Mouse (Mus musculus): ENCODE measurements around the gene Rnf38. TPM values are rescaled to one million over a fixed set of nuclear protein-coding genes. Genes with fewer than 3 reads are reported as not detected.

The Rnf38 gene
- total and polyA plus RNA-seq, 3 experiments, result 6.8 to 22.8 TPM; not detected in 1

GRCm38 (mm10) chr4:44253191-44253590, 19.6 kb upstream of the Rnf38 start:
- Histone ChIP-seq H3K4me3 (ENCODE audit: control insufficient read depth in 1 of 2, insufficient read depth in 1 of 2, low read depth in 2 of 2, low read length in 2 of 2) (no peak overlapping the region), H3K79me2 (ENCODE audit: control insufficient read depth, insufficient read depth, low read length, poor library complexity) (no peaks in the 10 kb centered on the region), H3K27me3 (ENCODE audit: control insufficient read depth in 1 of 2, insufficient read depth in 2 of 2, low read length in 2 of 2) (peaks cover 4% of the 10 kb centered on the region in 2 experiments; a peak in 3 of 4 replicates), H3K4me1 (ENCODE audit: control insufficient read depth in 1 of 2, insufficient read depth in 2 of 2, low read length in 2 of 2) (peaks cover 0 to 4% of the 10 kb centered on the region in 2 experiments; a peak in 1 of 4 replicates), H3K9ac (ENCODE audit: control insufficient read depth, low read depth, low read length, poor library complexity, severe bottlenecking) (no peak overlapping the region), H3K27ac (ENCODE audit: control insufficient read depth, low read depth, low read length) (no peak overlapping the region), H3K36me3 (ENCODE audit: control insufficient read depth in 1 of 2, insufficient read depth in 2 of 2, low read length in 2 of 2) (no peaks in the 10 kb centered on the region), H3K9me3 (replicated peaks; ENCODE audit: insufficient read depth, low read length) (no peaks in the 10 kb centered on the region)
- TF ChIP-seq UBTF (IDR thresholded peaks at IDR 0.05; ENCODE audit: borderline replicate concordance, insufficient read depth, low read depth, low read length), result no peak
- no peak for TF ChIP-seq TAL1 (IDR thresholded peaks at IDR 0.05; ENCODE audit: low read length)
- no peak for TF ChIP-seq TBP (IDR thresholded peaks at IDR 0.05; ENCODE audit: low read depth, low read length)
- no peak for DNase-seq (ENCODE audit: low read depth, low spot score)

- Histone ChIP-seq H3K36me3 (ENCODE audit: control insufficient read depth in 1 of 2, insufficient read depth in 2 of 2, low read length in 2 of 2) (no peaks in the 10 kb centered on the region), H3K27ac (ENCODE audit: control insufficient read depth, low read depth, low read length) (no peak overlapping the region), H3K4me1 (ENCODE audit: control insufficient read depth in 1 of 2, insufficient read depth in 2 of 2, low read length in 2 of 2) (peaks cover 0 to 4% of the 10 kb centered on the region in 2 experiments; a peak in 1 of 4 replicates), H3K79me2 (ENCODE audit: control insufficient read depth, insufficient read depth, low read length, poor library complexity) (no peaks in the 10 kb centered on the region), H3K4me3 (ENCODE audit: control insufficient read depth in 1 of 2, insufficient read depth in 1 of 2, low read depth in 2 of 2, low read length in 2 of 2) (no peak overlapping the region), H3K27me3 (ENCODE audit: control insufficient read depth in 1 of 2, insufficient read depth in 2 of 2, low read length in 2 of 2) (peaks cover 4% of the 10 kb centered on the region in 2 experiments; a peak in 3 of 4 replicates), H3K9me3 (replicated peaks; ENCODE audit: insufficient read depth, low read length) (no peaks in the 10 kb centered on the region), H3K9ac (ENCODE audit: control insufficient read depth, low read depth, low read length, poor library complexity, severe bottlenecking) (no peak overlapping the region)
- DNase-seq (ENCODE audit: low read depth, low spot score), result no peak
- TF ChIP-seq NRF1 (IDR thresholded peaks at IDR 0.05; ENCODE audit: insufficient read depth, low read depth, low read length, poor library complexity, severe bottlenecking) (no peak), EP300 (IDR thresholded peaks at IDR 0.05; ENCODE audit: low read depth in 1 of 2, low read length in 2 of 2) (no peak), MAZ (IDR thresholded peaks at IDR 0.05; ENCODE audit: low read depth, low read length) (no peak), CTCF (IDR thresholded peaks at IDR 0.05 in 2 of 3, conservative IDR thresholded peaks at IDR 0.05 in 1 of 3; ENCODE audit: control insufficient read depth in 1 of 3, insufficient read depth in 1 of 3, low read depth in 2 of 3, low read length in 3 of 3, poor library complexity in 1 of 3, severe bottlenecking in 1 of 3) (no peak), KAT2A (conservative IDR thresholded peaks at IDR 0.05; ENCODE audit: low read depth, low read length) (no peak), MYC (IDR thresholded peaks at IDR 0.05; ENCODE audit: low read depth, low read length) (no peak), MAFK (IDR thresholded peaks at IDR 0.05; ENCODE audit: borderline replicate concordance, low read depth, low read length) (no peak), MEF2A (IDR thresholded peaks at IDR 0.05; ENCODE audit: extremely low read depth, insufficient replicate concordance, low read depth, low read length, poor library complexity, severe bottlenecking) (no peak), GATA1 (IDR thresholded peaks at IDR 0.05; ENCODE audit: low read depth, low read length) (no peak), ZMIZ1 (IDR thresholded peaks at IDR 0.05; ENCODE audit: low read depth, low read length) (no peak), ZC3H11A (IDR thresholded peaks at IDR 0.05; ENCODE audit: low read depth, low read length) (no peak), BHLHE40 (IDR thresholded peaks at IDR 0.05; ENCODE audit: borderline replicate concordance, low read depth, low read length) (no peak), TCF12 (IDR thresholded peaks at IDR 0.05; ENCODE audit: low read depth, low read length) (no peak), RCOR1 (IDR thresholded peaks at IDR 0.05; ENCODE audit: low read depth, low read length) (no peak), ZKSCAN1 (IDR thresholded peaks at IDR 0.05; ENCODE audit: low read depth, low read length) (no peak), ETS1 (IDR thresholded peaks at IDR 0.05; ENCODE audit: low read depth, low read length) (no peak), TAL1 (IDR thresholded peaks at IDR 0.05; ENCODE audit: low read length) (no peak)
Observed at GRCm38 (mm10) chr4:44251966-44252916, 18.7 kb upstream of the Rnf38 start.

Data from MEL (cell line).